Mouse (Mus musculus) kidney, postnatal 0 days (tissue): ENCODE data around the gene Tob1. TPM values are rescaled to one million over a fixed set of nuclear protein-coding genes. Genes with fewer than 3 reads are reported as not detected.

ENCODE experiments used
- ATAC-seq: fragments of 200-750 bp; cut with Nextera tagmentation; replicated peaks from 2 replicates; pipeline ENCODE4 v1.8.0; 2017; ENCODE audit warnings: low read depth, moderate number of reproducible peaks, moderate TSS enrichment, moderate library complexity; ENCODE audit not compliant: low FRiP score
- DNase-seq: peaks from one replicate; pipeline ENCODE4 v3.0.0-alpha.2; 2016; ENCODE audit warnings: low spot score
- H3K27ac ChIP-seq: fragments of 300-500 bp; sonication (generic); 2 replicates; pipeline ENCODE4 v1.5.1; 2014; ENCODE audit warnings: mild to moderate bottlenecking
- H3K27me3 ChIP-seq: fragments of 300-500 bp; sonication (generic); 2 replicates; pipeline ENCODE4 v1.6.1; 2014; ENCODE audit warnings: low read length, mixed read lengths; ENCODE audit not compliant: insufficient read depth
- H3K36me3 ChIP-seq: fragments of 300-500 bp; sonication (generic); 2 replicates; pipeline ENCODE4 v1.6.1; 2014; ENCODE audit warnings: low read length, mixed read lengths; ENCODE audit not compliant: insufficient read depth
- H3K4me1 ChIP-seq: fragments of 300-500 bp; sonication (generic); replicated peaks from 2 replicates; pipeline ENCODE4 v1.6.1; 2014; ENCODE audit warnings: antibody characterized with exemption, low read length, mixed read lengths; ENCODE audit not compliant: insufficient read depth
- H3K4me2 ChIP-seq: fragments of 300-500 bp; sonication (generic); 2 replicates; pipeline ENCODE4 v1.6.1; 2014; ENCODE audit warnings: mild to moderate bottlenecking, low read length, moderate library complexity, mixed read lengths
- H3K4me3 ChIP-seq: fragments of 300-500 bp; sonication (generic); replicated peaks from 2 replicates; pipeline ENCODE4 v1.5.1; 2014; ENCODE audit warnings: low read depth, low read length
- H3K9ac ChIP-seq: fragments of 300-500 bp; sonication (generic); 2 replicates; pipeline ENCODE4 v1.6.1; 2014; ENCODE audit warnings: low read depth, low read length
- H3K9me3 ChIP-seq: fragments of 300-500 bp; sonication (generic); replicated peaks from 2 replicates; pipeline ENCODE4 v1.6.1; 2016; ENCODE audit warnings: low read length, inconsistent platforms, mixed read lengths
- CTCF ChIP-seq: IDR thresholded peaks from 2 replicates; pipeline ENCODE4 v1.5.1; 2016; ENCODE audit warnings: antibody characterized with exemption, low read depth, mild to moderate bottlenecking, moderate library complexity
- WGBS: fragments of 180-500 bp; shearing (Covaris S2); extraction: QIAGEN DNeasy Blood & Tissue Kit; methylation state at CpG from one replicate; pipeline ENCODE4 v1.1.7; 2014; 5-methylcytosine and 5-hydroxymethylcytosine counted together
- polyA plus RNA-seq: library from polyadenylated mRNA; unstranded; fragments of >200 nt; fragmentation: Nextera tagmentation; extraction: Ambion mirVana; gene quantifications from 2 replicates; pipeline ENCODE4 v1.2.1, GENCODE M21; 2015

Gene Tob1
- polyA plus RNA-seq, 1 experiment from 2014 or later = 55.2 TPM

GRCm38 (mm10) chr11:94203066-94203465, 8.2 kb upstream of the Tob1 start:
- Histone ChIP-seq H3K9ac (no peak overlapping the region), H3K27ac (no peak overlapping the region), H3K4me2 (no peak overlapping the region), H3K9me3 (no peaks in the 10 kb centered on the region), H3K27me3 (no peaks in the 10 kb centered on the region), H3K4me1 (no peaks in the 10 kb centered on the region), H3K4me3 (no peak overlapping the region), H3K36me3 (no peaks in the 10 kb centered on the region)
- no peak for ATAC-seq
- 77% methylated on average over 3 of the region's 3 CpGs for WGBS
- TF ChIP-seq CTCF = no peak
- no peak for DNase-seq

GRCm38 (mm10) chr11:94206398-94207114, 4.7 kb upstream of the Tob1 start:
- Histone ChIP-seq H3K9me3 (no peaks in the 10 kb centered on the region), H3K4me1 (no peaks in the 10 kb centered on the region), H3K27ac (no peak overlapping the region), H3K36me3 (no peaks in the 10 kb centered on the region), H3K4me3 (no peak overlapping the region), H3K4me2 (no peak overlapping the region), H3K9ac (no peak overlapping the region), H3K27me3 (no peaks in the 10 kb centered on the region)
- no peak for TF ChIP-seq CTCF
- WGBS = 85% methylated on average over 10 of the region's 10 CpGs
- DNase-seq = no peak
- ATAC-seq = no peak

- H3K4me2 ChIP-seq = peak overlapping the region; percentile 74
- 0 out of 2 replicates have a peak, but pooled peaks cover 4% of the 10 kb centered on the region for H3K36me3 ChIP-seq
- 34% methylated on average over 8 of the region's 8 CpGs for WGBS
- no peak overlapping the region for H3K4me3 ChIP-seq
- H3K4me1 ChIP-seq = no peaks in the 10 kb centered on the region; the same call in 1 of the 2 replicates
- H3K27me3 ChIP-seq = no peaks in the 10 kb centered on the region
- no peak overlapping the region for H3K9ac ChIP-seq
- ATAC-seq = no peak
- TF ChIP-seq CTCF = no peak
- DNase-seq = no peak
- H3K9me3 ChIP-seq = no peaks in the 10 kb centered on the region
- H3K27ac ChIP-seq = peak overlapping the region; percentile 95; the same call in 1 of the 2 replicates
Observed at GRCm38 (mm10) chr11:94208811-94209675, 2.2 kb upstream of the Tob1 start.

GRCm38 (mm10) chr11:94209695-94210131, 1.5 kb upstream of the Tob1 start:
- ATAC-seq = no peak
- WGBS = 2% methylated on average over 14 of the region's 14 CpGs
- Histone ChIP-seq H3K27me3 (no peaks in the 10 kb centered on the region), H3K4me3 (peak overlapping the region; percentile 36), H3K4me2 (peak overlapping the region; percentile 74), H3K36me3 (0 out of 2 replicates have a peak, but pooled peaks cover 9% of the 10 kb centered on the region), H3K4me1 (no peaks in the 10 kb centered on the region; the same call in 1 of the 2 replicates), H3K27ac (peak overlapping the region; percentile 95), H3K9ac (peak overlapping the region; percentile 66), H3K9me3 (no peaks in the 10 kb centered on the region)
- TF ChIP-seq CTCF = no peak
- peak; percentile 45 for DNase-seq

GRCm38 (mm10) chr11:94210191-94211086, 815 bp upstream of the Tob1 start:
- no peaks in the 10 kb centered on the region for H3K27me3 ChIP-seq
- H3K36me3 ChIP-seq = 0 out of 2 replicates have a peak, but pooled peaks cover 9% of the 10 kb centered on the region
- no peaks in the 10 kb centered on the region; the same call in 1 of the 2 replicates for H3K4me1 ChIP-seq
- H3K9ac ChIP-seq = peak overlapping the region; percentile 55
- H3K4me3 ChIP-seq = peak overlapping the region; percentile 40
- peak overlapping the region; percentile 81 for H3K4me2 ChIP-seq
- peak overlapping the region; percentile 95 for H3K27ac ChIP-seq
- DNase-seq (peak; percentile 96), ATAC-seq (peak; percentile 79)
- no peaks in the 10 kb centered on the region for H3K9me3 ChIP-seq
- WGBS = under 1% methylated on average over 49 of the region's 56 CpGs
- TF ChIP-seq CTCF = peak; percentile 9; the same call in 1 of the 2 replicates
